28 mouse cellular contexts compared by ENCODE assay signal in genomic region chr15:26501024-26501423, GRCm38 (mm10).
"Had no signal": no experiment of that assay in that cellular context is flagged by ENCODE, and none has a peak within 500 bp of the region (broad histone marks: within the 10 kb centered on the region; RNA-seq: fewer than 3 reads in every experiment).

No protein-coding gene starts in this region.

- ATAC-seq: forebrain, embryonic 13.5 days; forebrain, embryonic 14.5 days; forebrain, embryonic 15.5 days; forebrain, embryonic 16.5 days; forebrain, postnatal 0 days had no signal

- H3K4me1 ChIP-seq: embryonic facial prominence, embryonic 10.5 days; embryonic facial prominence, embryonic 12.5 days; embryonic facial prominence, embryonic 13.5 days; embryonic facial prominence, embryonic 15.5 days; forebrain, embryonic 10.5 days; forebrain, embryonic 12.5 days; forebrain, embryonic 13.5 days; forebrain, embryonic 15.5 days had no signal

- H3K4me2 ChIP-seq: embryonic facial prominence, embryonic 12.5 days; embryonic facial prominence, embryonic 13.5 days; embryonic facial prominence, embryonic 15.5 days; forebrain, embryonic 12.5 days; forebrain, embryonic 13.5 days; forebrain, embryonic 15.5 days had no signal

- H3K9ac ChIP-seq: embryonic facial prominence, embryonic 12.5 days; embryonic facial prominence, embryonic 13.5 days; embryonic facial prominence, embryonic 15.5 days; forebrain, embryonic 12.5 days; forebrain, embryonic 13.5 days; forebrain, embryonic 15.5 days; forebrain, postnatal 0 days had no signal

- H3K36me3 ChIP-seq: embryonic facial prominence, embryonic 10.5 days; embryonic facial prominence, embryonic 12.5 days; embryonic facial prominence, embryonic 13.5 days; embryonic facial prominence, embryonic 15.5 days; forebrain, embryonic 10.5 days; forebrain, embryonic 12.5 days; forebrain, embryonic 15.5 days had no signal

- H3K9me3 ChIP-seq: embryonic facial prominence, embryonic 10.5 days; embryonic facial prominence, embryonic 12.5 days; embryonic facial prominence, embryonic 13.5 days; embryonic facial prominence, embryonic 15.5 days; forebrain, embryonic 13.5 days; forebrain, embryonic 15.5 days had no signal

- H3K27me3 ChIP-seq: embryonic facial prominence, embryonic 12.5 days; embryonic facial prominence, embryonic 13.5 days; embryonic facial prominence, embryonic 15.5 days; forebrain, embryonic 12.5 days; forebrain, embryonic 13.5 days; forebrain, embryonic 15.5 days had no signal

- DNase-seq: cerebellum, adult 2 months; cerebellum, adult 8-10 months; cerebellum, adult 9-10 months; cerebellum, adult 9-11 months; cerebellum, postnatal 10 days; cerebellum, postnatal 14 days; cerebellum, postnatal 25 days; cerebellum, postnatal 36 days; embryo, embryonic 11 days; forebrain, postnatal 0 days; gastrocnemius, adult 2 months; gastrocnemius, postnatal 10 days; gastrocnemius, postnatal 14 days; gastrocnemius, postnatal 25 days; gastrocnemius, postnatal 36 days; heart, adult 11 months; heart, adult 18-20 months had no signal

- H3K4me3 ChIP-seq: embryonic facial prominence, embryonic 10.5 days; embryonic facial prominence, embryonic 12.5 days; embryonic facial prominence, embryonic 13.5 days; embryonic facial prominence, embryonic 15.5 days; erythroblast, embryonic 14.5 days; forebrain, embryonic 10.5 days; forebrain, embryonic 12.5 days; forebrain, embryonic 13.5 days; forebrain, embryonic 15.5 days; gastrocnemius, adult 2 months had no signal

- H3K27ac ChIP-seq: embryonic facial prominence, embryonic 10.5 days; embryonic facial prominence, embryonic 12.5 days; embryonic facial prominence, embryonic 13.5 days; embryonic facial prominence, embryonic 15.5 days; forebrain, embryonic 10.5 days; forebrain, embryonic 12.5 days; forebrain, embryonic 13.5 days; forebrain, embryonic 15.5 days; gastrocnemius, adult 2 months had no signal
